Comparison of ENCODE assay signal across 8 mouse cellular contexts in genomic region chr8:71676020-71676741, GRCm38 (mm10). TPM values are rescaled to one million over a fixed set of nuclear protein-coding genes. Genes with fewer than 3 reads are reported as not detected.
DNase-seq lines count a peak whose midpoint lies in the region; ATAC-seq and TF ChIP-seq lines count a peak whose summit lies in the region.

Gene Jak3 (plus strand): TSS chr8:71676296.

- no peak within 1 kb of the TSS for H3K27ac ChIP-seq in forebrain, embryonic 14.5 days (ENCODE audit: low read depth, low read length)
- H3K27ac ChIP-seq in hindbrain, embryonic 14.5 days: peak within 1 kb of the TSS; percentile 51; the same call in 1 of the 2 replicates
- H3K27ac ChIP-seq in limb, embryonic 14.5 days (replicated peaks; ENCODE audit: low read depth, low read length): 0 out of 2 replicates have a peak within 1 kb of the TSS, but pooled peaks have one; percentile 38
- peak within 1 kb of the TSS; percentile 68 for H3K27ac ChIP-seq in midbrain, embryonic 15.5 days
- H3K27ac ChIP-seq in thymus, adult 2 months (ENCODE audit: control insufficient read depth, insufficient read depth, low read length): peak within 1 kb of the TSS; percentile 70

- no peaks in the 10 kb centered on the region for H3K9me3 ChIP-seq in forebrain, embryonic 14.5 days (replicated peaks; ENCODE audit: control insufficient read depth, low read length)
- H3K9me3 ChIP-seq in hindbrain, embryonic 14.5 days (ENCODE audit: control insufficient read depth, low read length): no peaks in the 10 kb centered on the region
- no peaks in the 10 kb centered on the region for H3K9me3 ChIP-seq in limb, embryonic 14.5 days (ENCODE audit: control insufficient read depth, low read length)
- H3K9me3 ChIP-seq in midbrain, embryonic 15.5 days: no peaks in the 10 kb centered on the region

- H3K4me2 ChIP-seq in forebrain, embryonic 14.5 days (ENCODE audit: low read length): peak within 1 kb of the TSS; percentile 89
- H3K4me2 ChIP-seq in hindbrain, embryonic 14.5 days (replicated peaks): peak within 1 kb of the TSS; percentile 88
- peak within 1 kb of the TSS; percentile 92 for H3K4me2 ChIP-seq in limb, embryonic 14.5 days (replicated peaks; ENCODE audit: low read depth, low read length, severe bottlenecking)
- H3K4me2 ChIP-seq in midbrain, embryonic 15.5 days: peak within 1 kb of the TSS; percentile 73

- H3K27me3 ChIP-seq in forebrain, embryonic 14.5 days (replicated peaks; ENCODE audit: control insufficient read depth, insufficient read depth, low read length): peaks cover 47% of the 10 kb centered on the region
- peaks cover 50% of the 10 kb centered on the region for H3K27me3 ChIP-seq in hindbrain, embryonic 14.5 days (ENCODE audit: control insufficient read depth, insufficient read depth, low read length)
- peaks cover 50% of the 10 kb centered on the region for H3K27me3 ChIP-seq in limb, embryonic 14.5 days (ENCODE audit: control insufficient read depth, insufficient read depth, low read length)
- peaks cover 39% of the 10 kb centered on the region for H3K27me3 ChIP-seq in midbrain, embryonic 15.5 days (replicated peaks)
- no peaks in the 10 kb centered on the region for H3K27me3 ChIP-seq in thymus, adult 2 months (ENCODE audit: control insufficient read depth, insufficient read depth, low read length)

- peak within 1 kb of the TSS; percentile 82 for H3K9ac ChIP-seq in forebrain, embryonic 14.5 days (ENCODE audit: low read length)
- H3K9ac ChIP-seq in hindbrain, embryonic 14.5 days: peak within 1 kb of the TSS; percentile 81
- H3K9ac ChIP-seq in limb, embryonic 14.5 days (ENCODE audit: low read depth, low read length, severe bottlenecking): peak within 1 kb of the TSS; percentile 60
- H3K9ac ChIP-seq in midbrain, embryonic 15.5 days: peak within 1 kb of the TSS; percentile 73

- peaks cover 3% of the 10 kb centered on the region; the same call in 1 of the 2 replicates for H3K4me1 ChIP-seq in forebrain, embryonic 14.5 days (ENCODE audit: control insufficient read depth, insufficient read depth, low read length)
- peaks cover 10% of the 10 kb centered on the region; the same call in 1 of the 2 replicates for H3K4me1 ChIP-seq in hindbrain, embryonic 14.5 days (replicated peaks; ENCODE audit: control insufficient read depth, insufficient read depth, low read length)
- peaks cover 8% of the 10 kb centered on the region for H3K4me1 ChIP-seq in limb, embryonic 14.5 days (ENCODE audit: control insufficient read depth, insufficient read depth, low read length)
- H3K4me1 ChIP-seq in midbrain, embryonic 15.5 days: peaks cover 34% of the 10 kb centered on the region
- H3K4me1 ChIP-seq in thymus, adult 2 months (replicated peaks; ENCODE audit: control insufficient read depth, insufficient read depth, low read length): peaks cover 26% of the 10 kb centered on the region

- WGBS in forebrain, embryonic 14.5 days: 2% methylated on average over 37 of the region's 40 CpGs
- WGBS in hindbrain, embryonic 14.5 days: 3% methylated on average over 40 of the region's 40 CpGs
- 3% methylated on average over 25 of the region's 40 CpGs for WGBS in limb, embryonic 14.5 days
- WGBS in midbrain, embryonic 15.5 days: 3% methylated on average over 40 of the region's 40 CpGs
- under 1% methylated on average over 40 of the region's 40 CpGs for WGBS in thymus, adult 2 months

- H3K36me3 ChIP-seq in forebrain, embryonic 14.5 days (ENCODE audit: control insufficient read depth, insufficient read depth, low read length): no peaks in the 10 kb centered on the region
- no peaks in the 10 kb centered on the region for H3K36me3 ChIP-seq in hindbrain, embryonic 14.5 days (replicated peaks; ENCODE audit: control insufficient read depth, insufficient read depth)
- H3K36me3 ChIP-seq in limb, embryonic 14.5 days (ENCODE audit: control insufficient read depth, insufficient read depth, low read length): no peaks in the 10 kb centered on the region
- H3K36me3 ChIP-seq in midbrain, embryonic 15.5 days (replicated peaks): no peaks in the 10 kb centered on the region
- H3K36me3 ChIP-seq in thymus, adult 2 months (ENCODE audit: control insufficient read depth, insufficient read depth, low read length): no peaks in the 10 kb centered on the region

- ATAC-seq in forebrain, embryonic 14.5 days: peak; percentile 70
- ATAC-seq in hindbrain, embryonic 14.5 days (ENCODE audit: low FRiP score): peak; percentile 63
- ATAC-seq in limb, embryonic 14.5 days (ENCODE audit: low FRiP score, low read depth): peak; percentile 39; the same call in 1 of the 2 replicates
- peak; percentile 57 for ATAC-seq in midbrain, embryonic 15.5 days (replicated peaks)

- no peak for TF ChIP-seq POLR2A in limb, embryonic 14.5 days (IDR thresholded peaks at IDR 0.05; ENCODE audit: borderline replicate concordance, extremely low read depth, insufficient read depth, insufficient read length)
- TF ChIP-seq POLR2A in thymus, adult 2 months (IDR thresholded peaks at IDR 0.05; ENCODE audit: control insufficient read depth, extremely low read depth, insufficient read depth, low read length, poor library complexity): 0 out of 2 replicates have a peak, but pooled peaks have one; percentile 33

- DNase-seq in right cerebral cortex, adult 18-20 months: peak; percentile 55
- no peak for DNase-seq in right cerebral cortex, postnatal 10 days (ENCODE audit: low spot score in 2 of 2)
- DNase-seq in c-Kit-positive CD71-negative TER-119-negative erythroid progenitor cells, embryonic 14.5 days (ENCODE audit: low read depth): peak; percentile 53
- peak; percentile 79 for DNase-seq in forebrain, embryonic 14.5 days (ENCODE audit: low spot score)
- peak; percentile 74 for DNase-seq in hindbrain, embryonic 14.5 days (ENCODE audit: low spot score)
- peak; percentile 78 for DNase-seq in limb, embryonic 14.5 days (ENCODE audit: low spot score)
- peak; percentile 70 for DNase-seq in thymus, adult 2 months

- TF ChIP-seq CTCF in thymus, adult 2 months (IDR thresholded peaks at IDR 0.05; ENCODE audit: borderline replicate concordance, control insufficient read depth, extremely low read depth, insufficient read depth, low read length, poor library complexity): 0 out of 2 replicates have a peak, but pooled peaks have one; percentile 37

- peak within 1 kb of the TSS; percentile 67 for H3K4me3 ChIP-seq in forebrain, embryonic 14.5 days (ENCODE audit: low read depth, low read length)
- peak within 1 kb of the TSS; percentile 58 for H3K4me3 ChIP-seq in hindbrain, embryonic 14.5 days (replicated peaks; ENCODE audit: low read length)
- H3K4me3 ChIP-seq in limb, embryonic 14.5 days (replicated peaks; ENCODE audit: low read length): peak within 1 kb of the TSS; percentile 62
- peak within 1 kb of the TSS; percentile 60 for H3K4me3 ChIP-seq in midbrain, embryonic 15.5 days
- peak within 1 kb of the TSS; percentile 67 for H3K4me3 ChIP-seq in thymus, adult 2 months (ENCODE audit: control insufficient read depth, insufficient read depth, low read length)

RNA-seq across cellular contexts. Expression of gene Jak3, which starts in this region (rescaled TPM):
- polyA plus RNA-seq in forebrain, embryonic 14.5 days (2014; fragmentation: Nextera tagmentation; extraction: Ambion mirVana): 1.4 and 2.1 TPM in 2 replicates
- polyA plus RNA-seq in hindbrain, embryonic 14.5 days (2014; fragmentation: Nextera tagmentation; extraction: Ambion mirVana): 5.4 TPM in 2 replicates
- 8.0 and 11.1 TPM in 2 replicates for polyA plus RNA-seq in limb, embryonic 14.5 days (2012; rRNA removed)
- 5.2 and 5.3 TPM in 2 replicates for polyA plus RNA-seq in limb, embryonic 14.5 days (2014; fragmentation: Nextera tagmentation; extraction: Ambion mirVana)
- 5.2 and 5.8 TPM in 2 replicates for polyA plus RNA-seq in midbrain, embryonic 15.5 days (2015; fragmentation: Nextera tagmentation; extraction: Ambion mirVana)
- 68.0 and 77.5 TPM in 2 replicates for polyA plus RNA-seq in thymus, adult 2 months (2012; rRNA removed)

Comparison
In these comparisons a context has a peak if more than half of its experiments do, and no peak if none do; other contexts are left out.
1. DNase-seq: peak in right cerebral cortex, adult 18-20 months (single experiment), c-Kit-positive CD71-negative TER-119-negative erythroid progenitor cells, embryonic 14.5 days (single experiment), forebrain, embryonic 14.5 days (single experiment), hindbrain, embryonic 14.5 days (single experiment), limb, embryonic 14.5 days (single experiment) and thymus, adult 2 months (single experiment); none in right cerebral cortex, postnatal 10 days (0 of 2).
2. Peak in every context shown above with its lines, with median percentiles within 50 percentile points of each other: ATAC-seq, H3K4me2 ChIP-seq, H3K4me3 ChIP-seq and H3K9ac ChIP-seq.